10 mouse cellular contexts compared by ENCODE assay signal in genomic region chr11:95632474-95632873, GRCm38 (mm10). TPM values are rescaled to one million over a fixed set of nuclear protein-coding genes. Genes with fewer than 3 reads are reported as not detected.
DNase-seq lines count a peak whose midpoint lies in the region; ATAC-seq and TF ChIP-seq lines count a peak whose summit lies in the region.
"Had no signal": no experiment of that assay in that cellular context is flagged by ENCODE, and none has a peak within 500 bp of the region (broad histone marks: within the 10 kb centered on the region; RNA-seq: fewer than 3 reads in every experiment).

No protein-coding gene starts in this region.

- no peaks in the 10 kb centered on the region for H3K36me3 ChIP-seq in intestine, embryonic 14.5 days (ENCODE audit: control insufficient read depth, insufficient read depth, low read length)
- no peaks in the 10 kb centered on the region for H3K36me3 ChIP-seq in intestine, postnatal 0 days (ENCODE audit: control insufficient read depth, insufficient read depth)
- H3K36me3 ChIP-seq in limb, embryonic 11.5 days (ENCODE audit: control insufficient read depth, insufficient read depth, low read length), result no peaks in the 10 kb centered on the region

- H3K4me2 ChIP-seq in intestine, embryonic 14.5 days (ENCODE audit: low read length), result no peak overlapping the region
- H3K4me2 ChIP-seq in intestine, postnatal 0 days (replicated peaks; ENCODE audit: low read depth), result no peak overlapping the region
- H3K4me2 ChIP-seq in limb, embryonic 11.5 days (ENCODE audit: low read depth, severe bottlenecking), result no peak overlapping the region
- H3K4me2 ChIP-seq: heart, embryonic 11.5 days had no signal

- DNase-seq in intestine, embryonic 14.5 days (ENCODE audit: low spot score), result no peak
- DNase-seq in testis, postnatal 14 days (ENCODE audit: low spot score), result peak; percentile 25
- DNase-seq in testis, postnatal 10 days (ENCODE audit: low spot score), result no peak
- no peak for DNase-seq in limb, embryonic 11.5 days (ENCODE audit: low spot score)
- DNase-seq in lung, postnatal 25 days (ENCODE audit: low spot score), result no peak
- no peak for DNase-seq in B cell, adult 2 months
- DNase-seq: lung, postnatal 14 days had no signal

- 72% methylated on average over 6 of the region's 6 CpGs for WGBS in intestine, embryonic 14.5 days
- WGBS in intestine, postnatal 0 days, result 70% methylated on average over 6 of the region's 6 CpGs
- 84% methylated on average over 6 of the region's 6 CpGs for WGBS in limb, embryonic 11.5 days

- no peak for TF ChIP-seq CTCF in intestine, postnatal 0 days (IDR thresholded peaks at IDR 0.05; ENCODE audit: low read depth)

- peaks cover 17% of the 10 kb centered on the region for H3K4me1 ChIP-seq in intestine, embryonic 14.5 days (replicated peaks; ENCODE audit: control insufficient read depth, insufficient read depth, low read length)
- no peaks in the 10 kb centered on the region for H3K4me1 ChIP-seq in intestine, postnatal 0 days (replicated peaks; ENCODE audit: control insufficient read depth, insufficient read depth, low read length)
- peaks cover 29% of the 10 kb centered on the region for H3K4me1 ChIP-seq in limb, embryonic 11.5 days (ENCODE audit: control insufficient read depth, insufficient read depth, low read length)

- H3K9ac ChIP-seq in intestine, embryonic 14.5 days (ENCODE audit: low read length), result no peak overlapping the region
- no peak overlapping the region for H3K9ac ChIP-seq in intestine, postnatal 0 days (ENCODE audit: low read depth, low read length)
- no peak overlapping the region for H3K9ac ChIP-seq in limb, embryonic 11.5 days (ENCODE audit: low read length)

- H3K9me3 ChIP-seq in intestine, embryonic 14.5 days (ENCODE audit: control insufficient read depth, low read length), result no peaks in the 10 kb centered on the region
- no peaks in the 10 kb centered on the region for H3K9me3 ChIP-seq in intestine, postnatal 0 days (ENCODE audit: control insufficient read depth)
- no peaks in the 10 kb centered on the region for H3K9me3 ChIP-seq in limb, embryonic 11.5 days (ENCODE audit: control insufficient read depth, low read length)

- H3K27me3 ChIP-seq in intestine, embryonic 14.5 days (replicated peaks; ENCODE audit: control insufficient read depth, insufficient read depth, low read length), result no peaks in the 10 kb centered on the region
- H3K27me3 ChIP-seq in intestine, postnatal 0 days (replicated peaks; ENCODE audit: control insufficient read depth, insufficient read depth, low read length), result no peaks in the 10 kb centered on the region
- H3K27me3 ChIP-seq in limb, embryonic 11.5 days (ENCODE audit: control insufficient read depth, insufficient read depth, low read length), result no peaks in the 10 kb centered on the region

- ATAC-seq in intestine, embryonic 14.5 days (replicated peaks; ENCODE audit: low FRiP score, low TSS enrichment, low read depth), result peak; percentile 70
- ATAC-seq in intestine, postnatal 0 days, result no peak
- 0 out of 2 replicates have a peak, but pooled peaks have one; percentile 15 for ATAC-seq in limb, embryonic 11.5 days (ENCODE audit: insufficient number of reproducible peaks, low FRiP score, low TSS enrichment, low read depth)
- ATAC-seq: hindbrain, embryonic 16.5 days had no signal

- H3K27ac ChIP-seq in intestine, embryonic 14.5 days (ENCODE audit: low read depth), result peak overlapping the region; percentile 48; the same call in 1 of the 2 replicates
- no peak overlapping the region; the same call in 1 of the 2 replicates for H3K27ac ChIP-seq in intestine, postnatal 0 days (ENCODE audit: low read depth, low read length)
- H3K27ac ChIP-seq in limb, embryonic 11.5 days (replicated peaks; ENCODE audit: low read depth, low read length), result peak overlapping the region; percentile 79; the same call in 1 of the 2 replicates

- no peak overlapping the region for H3K4me3 ChIP-seq in intestine, embryonic 14.5 days (ENCODE audit: low read depth, low read length)
- H3K4me3 ChIP-seq in intestine, postnatal 0 days (ENCODE audit: low read depth, low read length), result no peak overlapping the region
- no peak overlapping the region for H3K4me3 ChIP-seq in limb, embryonic 11.5 days (ENCODE audit: low read depth, low read length)

RNA-seq across cellular contexts. Expression of gene Phb, which starts 34.3 kb away (rescaled TPM):
- 300 and 305 TPM in 2 replicates for polyA plus RNA-seq in intestine, embryonic 14.5 days (2014; fragmentation: Nextera tagmentation; extraction: Ambion mirVana)
- polyA plus RNA-seq in intestine, postnatal 0 days (2015; fragmentation: Nextera tagmentation; extraction: Ambion mirVana), result 133 and 147 TPM in 2 replicates
- 240 and 256 TPM in 2 replicates for polyA plus RNA-seq in limb, embryonic 11.5 days (2014; fragmentation: Nextera tagmentation; extraction: Ambion mirVana)

RNA-seq across cellular contexts. Expression of gene Ngfr, which starts 44.9 kb away (rescaled TPM):
- 15.3 and 17.6 TPM in 2 replicates for polyA plus RNA-seq in intestine, embryonic 14.5 days (2014; fragmentation: Nextera tagmentation; extraction: Ambion mirVana)
- polyA plus RNA-seq in intestine, postnatal 0 days (2015; fragmentation: Nextera tagmentation; extraction: Ambion mirVana), result 7.2 and 7.4 TPM in 2 replicates
- polyA plus RNA-seq in limb, embryonic 11.5 days (2014; fragmentation: Nextera tagmentation; extraction: Ambion mirVana), result 12.4 and 13.4 TPM in 2 replicates
